Mouse (Mus musculus) spleen, embryonic (tissue): ENCODE results near the gene Dnajc27.

Experiments
- CTCF ChIA-PET: fragments of 350-600 bp; sonication (Branson Sonifier 250); formaldehyde crosslinking; loops from one replicate; lab custom pipeline; 2022; lab: Charles Lee

The Dnajc27 gene

GRCm38 (mm10) chr12:4082132-4083001 is at the start of gene Dnajc27:
Gene Dnajc27, plus strand, starts transcription at chr12:4082583.
- CTCF ChIA-PET: no interaction called here

DNA sequence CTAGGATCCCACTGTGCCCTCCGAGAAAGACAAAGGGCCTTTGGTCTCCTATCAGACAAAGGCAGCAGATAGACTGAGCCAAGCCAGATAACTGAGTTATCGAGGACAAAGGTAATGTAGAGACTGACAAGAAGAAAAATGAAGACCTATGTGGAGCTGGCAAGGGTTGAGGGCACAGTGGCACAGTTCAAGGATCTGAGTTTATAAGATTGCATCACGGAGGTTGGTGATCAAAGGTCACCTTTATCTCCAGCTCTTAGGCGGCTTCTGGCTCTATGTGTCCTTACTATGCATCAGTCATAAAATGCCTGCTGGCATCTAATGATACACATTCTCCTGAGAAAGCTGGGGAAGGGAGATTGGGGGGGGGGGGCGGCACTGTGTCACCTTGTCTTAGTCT is 46.2 kb upstream of the Dnajc27 start:
- CTCF ChIA-PET: no interaction called here

GRCm38 (mm10) chr12:4037511-4037910 is 44.9 kb upstream of the Dnajc27 start:
- CTCF ChIA-PET: no interaction called here

GRCm38 (mm10) chr12:4038061-4039041 is 44.0 kb upstream of the Dnajc27 start, which contains the start of gene Efr3b:
Gene Efr3b, minus strand, starts transcription at chr12:4038915.
- CTCF ChIA-PET: no interaction called here

DNA sequence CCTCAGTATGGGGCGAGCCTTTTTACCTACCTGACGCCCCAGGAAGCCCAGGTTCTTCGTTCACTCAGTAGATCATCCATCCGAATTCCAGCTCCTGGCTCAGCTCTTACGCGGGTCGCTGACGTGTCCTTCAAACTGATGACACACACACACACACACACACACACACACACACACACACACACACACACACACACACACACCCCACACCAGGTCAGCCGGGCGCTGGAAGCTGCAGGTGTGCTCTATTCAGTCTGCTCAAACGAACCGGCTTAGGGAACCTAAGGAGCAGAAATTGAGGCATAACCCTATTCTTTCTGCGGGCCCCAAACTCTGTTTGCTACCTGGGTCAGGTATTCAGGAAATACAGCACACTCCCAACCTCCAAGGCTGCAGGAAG is 43.3 kb upstream of the Dnajc27 start:
- CTCF ChIA-PET: interaction anchor here (0.5 kb wide), 1 partner anchor 26 kb away, joined by 3 read pairs; no protein-coding TSS in a partner anchor

DNA sequence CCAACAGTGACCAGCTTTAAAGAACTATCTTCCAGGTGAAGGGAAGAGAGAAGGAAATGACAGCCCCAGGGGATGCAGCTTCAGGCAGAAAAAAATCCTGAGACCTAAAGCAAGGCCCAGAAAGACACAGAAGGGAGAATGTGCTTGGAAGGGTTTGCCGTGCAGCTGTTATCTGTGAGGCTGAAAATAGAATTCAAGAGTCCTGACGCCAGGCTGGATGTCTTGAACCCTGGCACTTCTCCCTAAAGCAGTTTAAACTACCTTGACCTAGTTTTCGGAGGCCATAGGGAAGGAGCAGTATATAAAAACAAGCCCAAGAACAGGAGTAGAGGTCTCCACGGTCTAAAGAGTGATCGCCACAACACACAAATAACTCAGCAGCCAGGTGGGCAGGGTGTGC is 40.0 kb upstream of the Dnajc27 start:
- CTCF ChIA-PET: no interaction called here

- CTCF ChIA-PET: no interaction called here
These were observed 36.4 kb upstream of the Dnajc27 start for GRCm38 (mm10) chr12:4045992-4046391.

DNA sequence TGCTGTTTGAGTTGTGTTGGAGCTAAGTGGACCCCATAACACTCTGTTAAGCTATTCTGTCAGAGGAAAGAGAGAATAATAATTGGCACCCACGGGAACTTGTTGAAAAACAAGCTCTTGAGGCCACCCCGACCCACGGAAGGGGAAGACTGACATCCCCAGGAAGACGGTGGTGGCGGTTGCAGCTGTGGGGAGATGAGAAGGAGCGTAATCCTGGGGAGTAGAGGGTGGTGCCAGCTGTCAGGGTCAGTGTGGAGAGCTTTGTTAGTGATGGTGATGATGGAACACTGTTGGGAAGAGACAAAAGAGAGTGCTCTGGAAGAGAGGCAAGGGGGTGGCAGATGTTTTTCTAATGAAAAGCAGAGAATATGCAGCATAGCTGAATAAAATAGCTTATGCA is 34.4 kb upstream of the Dnajc27 start:
- CTCF ChIA-PET: no interaction called here

GRCm38 (mm10) chr12:4050861-4051425 is 31.4 kb upstream of the Dnajc27 start:
- CTCF ChIA-PET: no interaction called here

- CTCF ChIA-PET: no interaction called here
These were observed 28.7 kb upstream of the Dnajc27 start for GRCm38 (mm10) chr12:4053643-4054042.

GRCm38 (mm10) chr12:4054845-4055244 is 27.5 kb upstream of the Dnajc27 start:
- CTCF ChIA-PET: no interaction called here

DNA sequence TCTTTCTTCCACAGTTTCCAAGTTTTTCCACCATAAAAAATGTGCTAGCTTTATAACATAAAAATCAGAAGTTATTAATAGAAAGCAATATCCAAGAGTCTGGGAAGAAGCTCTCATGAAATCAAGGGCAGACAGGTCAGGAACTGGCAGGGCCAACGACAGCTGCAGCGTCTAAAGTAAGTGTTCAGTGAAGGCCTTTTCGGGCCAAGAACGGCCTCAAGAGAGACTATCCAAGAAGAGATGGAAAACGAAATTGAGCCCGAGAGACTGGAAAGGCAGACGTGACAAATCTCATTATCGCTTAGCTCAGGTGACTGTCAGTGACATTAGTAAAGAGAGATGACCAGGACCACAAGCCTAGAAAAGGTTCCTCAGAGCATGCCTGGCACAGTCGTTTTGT is 24.1 kb upstream of the Dnajc27 start:
- CTCF ChIA-PET: no interaction called here

- CTCF ChIA-PET: interaction anchor here (0.6 kb wide), 1 partner anchor 134 kb away, joined by 4 read pairs; no protein-coding TSS in a partner anchor
These were observed 22.7 kb upstream of the Dnajc27 start for GRCm38 (mm10) chr12:4059683-4060082.

- CTCF ChIA-PET: no interaction called here
These were observed 16.9 kb upstream of the Dnajc27 start for GRCm38 (mm10) chr12:4065498-4065897.

GRCm38 (mm10) chr12:4065944-4066343 is 16.4 kb upstream of the Dnajc27 start:
- CTCF ChIA-PET: no interaction called here

- CTCF ChIA-PET: no interaction called here
These were observed 15.5 kb upstream of the Dnajc27 start for GRCm38 (mm10) chr12:4066681-4067459.

- CTCF ChIA-PET: no interaction called here
These were observed 13.8 kb upstream of the Dnajc27 start for GRCm38 (mm10) chr12:4068551-4068950.

DNA sequence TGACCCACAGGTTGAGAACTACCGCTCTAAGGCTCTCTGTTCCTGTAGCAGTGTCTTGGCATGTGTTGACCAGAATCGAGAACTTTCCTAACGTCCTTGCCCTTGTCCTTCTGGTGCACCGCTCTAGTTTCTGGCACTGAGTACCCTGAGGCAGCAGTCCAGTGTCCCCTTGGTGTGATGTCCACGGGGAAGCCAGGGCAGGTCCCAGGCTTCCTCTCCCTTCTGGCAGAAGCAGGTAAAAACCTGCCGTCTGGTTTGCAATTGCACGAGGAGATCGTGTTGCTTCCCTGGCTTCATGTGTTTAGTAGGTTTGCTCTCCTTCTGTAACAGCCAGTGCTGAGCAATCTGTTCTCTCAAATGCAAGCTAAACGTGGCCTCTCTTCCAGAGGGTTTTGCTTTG is 10.7 kb upstream of the Dnajc27 start:
- CTCF ChIA-PET: no interaction called here

- CTCF ChIA-PET: no interaction called here
These were observed 7.0 kb upstream of the Dnajc27 start for GRCm38 (mm10) chr12:4075407-4075806.

DNA sequence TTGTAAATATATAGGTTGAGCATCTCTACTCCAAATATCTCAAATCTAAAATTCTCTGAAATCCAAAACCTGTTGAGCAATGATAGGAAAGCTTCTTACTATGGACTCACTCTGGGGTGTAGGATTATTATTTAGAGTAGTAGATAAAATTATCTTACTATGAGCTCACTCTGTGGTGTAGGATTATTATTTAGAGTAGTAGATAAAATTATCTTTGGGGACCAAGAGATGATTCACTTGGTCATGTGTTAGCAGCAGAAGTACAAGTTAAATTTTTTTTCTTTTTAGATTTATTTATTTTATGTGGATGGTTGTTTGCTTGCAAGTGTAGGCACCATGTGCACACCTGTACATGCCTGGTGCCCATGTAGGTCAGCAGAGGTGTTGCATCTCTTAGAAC is 6.0 kb upstream of the Dnajc27 start:
- CTCF ChIA-PET: interaction anchor here (0.6 kb wide), 1 partner anchor 636 kb away, joined by 4 read pairs; no protein-coding TSS in a partner anchor

DNA sequence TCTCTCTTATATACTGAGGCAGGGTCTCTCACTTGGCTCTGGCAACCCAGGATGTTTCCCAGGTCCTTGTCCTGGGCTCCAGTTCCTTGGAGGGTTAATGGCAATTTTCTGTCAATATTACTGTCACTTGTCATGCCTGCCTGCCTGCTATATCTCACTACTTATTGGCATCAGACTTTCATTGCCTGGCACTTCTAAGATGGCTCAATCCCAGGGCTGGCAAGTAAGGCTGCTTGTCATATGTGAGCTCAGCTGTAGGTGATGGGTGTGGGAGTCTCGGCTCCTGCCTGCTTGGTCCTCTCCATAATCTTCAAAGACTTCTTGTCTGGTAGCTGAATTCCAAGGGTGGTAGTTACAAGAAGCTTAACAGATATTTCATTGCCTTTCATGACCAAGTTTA is 4.3 kb upstream of the Dnajc27 start:
- CTCF ChIA-PET: no interaction called here
